Mouse (Mus musculus) MEL (cell line): ENCODE results near the gene Cacna1c. TPM values are rescaled to one million over a fixed set of nuclear protein-coding genes. Genes with fewer than 3 reads are reported as not detected.

Experiments used
- DNase-seq: peaks from one replicate; pipeline ENCODE4 v3.0.0; 2011; ENCODE audit warnings: low read depth, low spot score
- H3K27ac ChIP-seq: 2 replicates; pipeline ENCODE4 v1.5.1; 2012; ENCODE audit warnings: low read depth, mild to moderate bottlenecking, control low read depth, low read length, moderate library complexity; ENCODE audit not compliant: control insufficient read depth
- H3K27me3 ChIP-seq, 2 experiments: fragments of 150-350 bp in 1 of 2; sonication (generic) in 1 of 2; 2 replicates each; pipeline ENCODE4 v1.6.1; 2012; ENCODE audit warnings: low read length in 2 of 2, mild to moderate bottlenecking in 2 of 2, improper control_type of control experiment in 1 of 2, moderate library complexity in 1 of 2; ENCODE audit not compliant: insufficient read depth in 2 of 2, control insufficient read depth in 1 of 2
- H3K36me3 ChIP-seq, 2 experiments: 2 replicates each; pipeline ENCODE4 v1.6.1; 2012 to 2014; ENCODE audit warnings: low read length in 2 of 2, improper control_type of control experiment in 1 of 2, inconsistent platforms in 1 of 2, mild to moderate bottlenecking in 1 of 2; ENCODE audit not compliant: insufficient read depth in 2 of 2, control insufficient read depth in 1 of 2
- H3K4me1 ChIP-seq, 2 experiments: fragments of 150-350 bp in 1 of 2; sonication (generic) in 1 of 2; 2 replicates each; pipeline ENCODE4 v1.6.1; 2012; ENCODE audit warnings: low read length in 2 of 2, improper control_type of control experiment in 1 of 2, mild to moderate bottlenecking in 1 of 2; ENCODE audit not compliant: insufficient read depth in 2 of 2, control insufficient read depth in 1 of 2
- H3K4me3 ChIP-seq, 2 experiments: fragments of 150-350 bp in 1 of 2; sonication (generic) in 1 of 2; 2 replicates each; pipeline ENCODE4 v1.5.1; 2012; ENCODE audit warnings: low read depth in 2 of 2, low read length in 2 of 2, mild to moderate bottlenecking in 2 of 2, moderate library complexity in 2 of 2, control low read depth in 1 of 2, improper control_type of control experiment in 1 of 2; ENCODE audit not compliant: control insufficient read depth in 1 of 2, insufficient read depth in 1 of 2
- H3K79me2 ChIP-seq: 2 replicates; pipeline ENCODE4 v1.6.1; 2012; ENCODE audit warnings: mild to moderate bottlenecking, low read length, moderate library complexity; ENCODE audit not compliant: control insufficient read depth, poor library complexity, insufficient read depth
- H3K9ac ChIP-seq: 2 replicates; pipeline ENCODE4 v1.6.1; 2012; ENCODE audit warnings: low read depth, mild to moderate bottlenecking, control low read depth, low read length, moderate library complexity; ENCODE audit not compliant: control insufficient read depth, poor library complexity, severe bottlenecking
- H3K9me3 ChIP-seq: fragments of 150-350 bp; sonication (generic); replicated peaks from 2 replicates; pipeline ENCODE4 v1.6.1; 2012; ENCODE audit warnings: mild to moderate bottlenecking, low read length, improper control_type of control experiment, moderate library complexity; ENCODE audit not compliant: insufficient read depth
- GATA1 ChIP-seq: IDR thresholded peaks from 2 replicates; pipeline ENCODE4 v1.6.1; 2011; ENCODE audit warnings: low read depth, low read length, improper control_type of control experiment
- HCFC1 ChIP-seq: IDR thresholded peaks from 2 replicates; pipeline ENCODE4 v1.6.1; 2012; ENCODE audit warnings: low read depth, mild to moderate bottlenecking, inconsistent platforms, low read length, improper control_type of control experiment, moderate library complexity
- JUND ChIP-seq: IDR thresholded peaks from 2 replicates; pipeline ENCODE4 v1.6.1; 2011; ENCODE audit warnings: low read depth, mild to moderate bottlenecking, improper control_type of control experiment, low read length
- KAT2A ChIP-seq: conservative IDR thresholded peaks from 2 replicates; pipeline ENCODE4 v1.6.1; 2012; ENCODE audit warnings: low read depth, low read length, improper control_type of control experiment, inconsistent platforms
- MAFK ChIP-seq: IDR thresholded peaks from 2 replicates; pipeline ENCODE4 v1.6.1; 2011; ENCODE audit warnings: low read depth, mild to moderate bottlenecking, low read length, improper control_type of control experiment, borderline replicate concordance
- MEF2A ChIP-seq: IDR thresholded peaks from 2 replicates; pipeline ENCODE4 v1.6.1; 2014; ENCODE audit warnings: low read depth, mild to moderate bottlenecking, inconsistent platforms, low read length, improper control_type of control experiment; ENCODE audit not compliant: poor library complexity, insufficient replicate concordance, severe bottlenecking; ENCODE audit errors: extremely low read depth
- POLR2A ChIP-seq, 2 experiments: IDR thresholded peaks; 2 replicates each; pipeline ENCODE4 v1.6.1; 2011 to 2012; ENCODE audit warnings: low read length in 2 of 2, mild to moderate bottlenecking in 2 of 2, control low read depth in 1 of 2, improper control_type of control experiment in 1 of 2, low read depth in 1 of 2, moderate library complexity in 1 of 2; ENCODE audit not compliant: control insufficient read depth in 1 of 2, insufficient read depth in 1 of 2, poor library complexity in 1 of 2
- RAD21 ChIP-seq: IDR thresholded peaks from 2 replicates; pipeline ENCODE4 v1.6.1; 2011; ENCODE audit warnings: mild to moderate bottlenecking, low read depth, low read length, improper control_type of control experiment
- RCOR1 ChIP-seq: IDR thresholded peaks from 2 replicates; pipeline ENCODE4 v1.6.1; 2012; ENCODE audit warnings: low read depth, mild to moderate bottlenecking, inconsistent platforms, low read length, improper control_type of control experiment
- SMC3 ChIP-seq: IDR thresholded peaks from 2 replicates; pipeline ENCODE4 v1.6.1; 2011; ENCODE audit warnings: low read depth, low read length, improper control_type of control experiment
- TCF12 ChIP-seq: IDR thresholded peaks from 2 replicates; pipeline ENCODE4 v1.6.1; 2014; ENCODE audit warnings: low read depth, mild to moderate bottlenecking, inconsistent platforms, low read length, improper control_type of control experiment, moderate library complexity
- USF1 ChIP-seq: IDR thresholded peaks from 2 replicates; pipeline ENCODE4 v1.6.1; 2014; ENCODE audit warnings: low read depth, mild to moderate bottlenecking, inconsistent platforms, low read length, improper control_type of control experiment, moderate library complexity
- USF2 ChIP-seq, 2 experiments: IDR thresholded peaks; 2 replicates each; pipeline ENCODE4 v1.6.1; 2011 to 2012; ENCODE audit warnings: improper control_type of control experiment in 2 of 2, low read length in 2 of 2, borderline replicate concordance in 1 of 2, inconsistent platforms in 1 of 2, low read depth in 1 of 2, mild to moderate bottlenecking in 1 of 2; ENCODE audit not compliant: insufficient read depth in 1 of 2
- ZC3H11A ChIP-seq: IDR thresholded peaks from 2 replicates; pipeline ENCODE4 v1.6.1; 2012; ENCODE audit warnings: low read depth, mild to moderate bottlenecking, inconsistent platforms, low read length, improper control_type of control experiment
- ZKSCAN1 ChIP-seq: IDR thresholded peaks from 2 replicates; pipeline ENCODE4 v1.6.1; 2012; ENCODE audit warnings: low read depth, mild to moderate bottlenecking, inconsistent platforms, low read length, improper control_type of control experiment, moderate library complexity
- ZMIZ1 ChIP-seq: IDR thresholded peaks from 2 replicates; pipeline ENCODE4 v1.6.1; 2012; ENCODE audit warnings: low read depth, mild to moderate bottlenecking, inconsistent platforms, low read length, improper control_type of control experiment, moderate library complexity
- polyA plus RNA-seq, 2 experiments: library from polyadenylated mRNA; stranded (reverse) in 1 of 2; unstranded in 1 of 2; fragments of >175 nt in 1 of 2; fragments of >200 nt in 1 of 2; gene quantifications; 2 replicates each; pipeline versions ENCODE4 v1.2.1 to v1.2.4; 2012; ENCODE audit warnings: low replicate concordance in 2 of 2, low read depth in 1 of 2; ENCODE audit not compliant: insufficient read length in 2 of 2, insufficient read depth in 1 of 2, missing spikeins in 1 of 2
- total RNA-seq: library from RNA; depleted of rRNA; stranded (reverse); fragments of 300-350 nt; gene quantifications from 2 replicates; pipeline ENCODE4 v1.2.3, GENCODE M21; 2012

Cacna1c gene
- total and polyA plus RNA-seq, 3 experiments: 3.4 to 4.4 TPM; not detected in 1

GRCm38 (mm10) chr6:118941036-118941435 lies 255.2 kb downstream of the Cacna1c start:
- Histone ChIP-seq H3K9me3 (no peaks in the 10 kb centered on the region), H3K36me3 (no peaks in the 10 kb centered on the region), H3K27me3 (peaks cover 0 to 16% of the 10 kb centered on the region in 2 experiments; a peak in 2 of 4 replicates)
- TF ChIP-seq ZMIZ1 (no peak), POLR2A (IDR thresholded peaks at IDR 0.05; ENCODE audit: control insufficient read depth in 1 of 2, insufficient read depth in 1 of 2, low read depth in 1 of 2, low read length in 2 of 2, poor library complexity in 1 of 2) (no peak)
- TF ChIP-seq, all 39 proteins: peak for 0
- Histone ChIP-seq H3K4me3 (no peak overlapping the region), H3K4me1 (no peaks in the 10 kb centered on the region), H3K79me2 (no peaks in the 10 kb centered on the region), H3K27ac (no peak overlapping the region), H3K9ac (no peak overlapping the region)
- DNase-seq: no peak

- no peaks in the 10 kb centered on the region for H3K79me2 ChIP-seq
- no peaks in the 10 kb centered on the region for H3K9me3 ChIP-seq
- H3K4me3 ChIP-seq: no peak overlapping the region
- H3K36me3 ChIP-seq: no peaks in the 10 kb centered on the region
- H3K27ac ChIP-seq: no peak overlapping the region
- H3K9ac ChIP-seq: no peak overlapping the region
- TF ChIP-seq RAD21 (no peak), ZMIZ1 (no peak), MAFK (no peak), GATA1 (no peak), POLR2A (IDR thresholded peaks at IDR 0.05; ENCODE audit: control insufficient read depth in 1 of 2, insufficient read depth in 1 of 2, low read depth in 1 of 2, low read length in 2 of 2, poor library complexity in 1 of 2) (no peak), USF1 (no peak), USF2 (IDR thresholded peaks at IDR 0.05; ENCODE audit: borderline replicate concordance in 1 of 2, insufficient read depth in 1 of 2, low read depth in 1 of 2, low read length in 2 of 2) (no peak), SMC3 (no peak), RCOR1 (no peak), ZC3H11A (no peak), MEF2A (no peak)
- no peak for DNase-seq
- H3K4me1 ChIP-seq: no peaks in the 10 kb centered on the region
- peaks cover 2 to 15% of the 10 kb centered on the region in 2 experiments for H3K27me3 ChIP-seq
Measured at GRCm38 (mm10) chr6:118939626-118940025, 256.6 kb downstream of the Cacna1c start.

- TF ChIP-seq KAT2A: no peak
- TF ChIP-seq TCF12: no peak
- TF ChIP-seq JUND: no peak
- no peak for TF ChIP-seq GATA1
- no peak for TF ChIP-seq HCFC1
- no peak for TF ChIP-seq ZKSCAN1
- Histone ChIP-seq H3K9me3 (no peaks in the 10 kb centered on the region), H3K27ac (no peak overlapping the region), H3K36me3 (no peaks in the 10 kb centered on the region), H3K27me3 (peaks cover 2 to 10% of the 10 kb centered on the region in 2 experiments), H3K4me1 (no peaks in the 10 kb centered on the region), H3K9ac (no peak overlapping the region), H3K4me3 (no peak overlapping the region), H3K79me2 (no peaks in the 10 kb centered on the region)
- DNase-seq: no peak
Measured at GRCm38 (mm10) chr6:118938386-118939096, 257.7 kb downstream of the Cacna1c start.
